Mouse (Mus musculus) cerebellum, adult 18-20 months (tissue): ENCODE data around the gene Kcnc1.

Source experiments
- DNase-seq, 2 experiments: peaks; one replicate each; pipeline ENCODE4 v3.0.0; 2021

The Kcnc1 gene

DNA sequence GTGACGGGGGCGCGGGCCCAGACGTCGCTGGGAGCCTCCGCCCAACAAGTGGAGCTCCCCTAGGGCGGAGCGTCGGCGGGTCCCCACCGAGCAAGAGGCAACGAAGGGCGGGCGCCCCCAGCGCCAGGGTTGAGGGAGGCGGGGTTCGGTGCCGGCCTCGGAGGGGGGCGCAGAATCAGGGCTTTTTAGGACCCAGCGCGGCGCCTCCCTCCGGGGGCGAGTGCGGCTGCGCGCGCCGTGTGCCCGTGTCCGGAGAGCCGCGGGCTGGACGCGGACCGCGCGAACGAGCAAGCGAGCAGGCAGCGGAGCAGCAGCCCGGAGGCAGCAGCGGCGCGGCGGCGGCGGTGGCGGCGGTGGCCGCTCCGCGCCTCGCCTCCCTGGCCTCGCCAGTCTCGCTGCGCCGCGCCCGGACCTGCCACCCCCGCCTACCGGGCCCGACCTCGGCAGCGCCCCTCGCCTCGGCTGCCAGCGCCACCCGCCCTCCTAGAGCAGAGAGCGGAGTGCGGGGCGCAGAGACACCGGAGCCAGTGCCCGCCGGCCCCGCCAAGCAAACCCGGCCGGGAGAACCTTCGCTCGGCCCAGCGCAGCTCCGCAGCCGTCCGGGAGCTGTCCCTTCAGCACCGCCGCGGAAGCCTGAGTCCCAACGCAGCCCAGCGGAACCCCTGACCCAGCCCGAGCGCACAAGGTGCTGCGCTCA lies at the start of gene Kcnc1:
TSS of gene Kcnc1 (plus strand) at position 267 of the 697 bp plus-strand sequence.
- DNase-seq = peak; percentile 87 to 93

- DNase-seq = no peak
These were observed 48.6 kb upstream of the Kcnc1 start for GRCm38 (mm10) chr7:46347692-46348091.

GRCm38 (mm10) chr7:46348813-46349212 lies 47.5 kb upstream of the Kcnc1 start:
- DNase-seq = no peak

DNA sequence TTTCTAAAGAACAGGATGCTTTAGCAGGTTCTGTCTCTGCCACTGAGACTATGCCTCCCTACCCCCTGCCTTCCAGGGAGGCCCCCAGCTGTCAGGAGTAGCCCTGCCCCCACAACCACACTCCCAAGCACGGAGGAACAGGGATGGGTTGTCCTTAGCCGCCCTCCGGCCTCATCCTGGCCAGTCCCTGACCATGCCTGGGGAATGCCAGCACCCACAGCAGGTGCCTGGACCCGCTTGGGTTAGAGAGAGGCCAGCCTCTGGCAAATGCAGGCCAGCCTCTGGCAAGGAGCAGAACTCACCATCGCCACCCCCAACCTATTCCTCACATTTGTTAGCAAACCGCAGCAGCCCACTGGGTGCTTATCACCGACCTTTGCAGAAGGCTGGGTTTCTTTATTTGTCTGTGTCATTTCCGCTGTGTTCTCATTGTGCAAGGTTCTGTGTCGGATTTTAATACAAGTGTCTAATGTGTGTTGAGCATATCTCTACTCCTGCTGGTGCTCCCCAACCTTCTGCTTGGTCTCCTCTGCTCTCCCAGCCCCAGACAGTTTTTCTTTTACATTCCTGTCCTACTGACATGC lies 46.1 kb upstream of the Kcnc1 start:
- no peak for DNase-seq

DNA sequence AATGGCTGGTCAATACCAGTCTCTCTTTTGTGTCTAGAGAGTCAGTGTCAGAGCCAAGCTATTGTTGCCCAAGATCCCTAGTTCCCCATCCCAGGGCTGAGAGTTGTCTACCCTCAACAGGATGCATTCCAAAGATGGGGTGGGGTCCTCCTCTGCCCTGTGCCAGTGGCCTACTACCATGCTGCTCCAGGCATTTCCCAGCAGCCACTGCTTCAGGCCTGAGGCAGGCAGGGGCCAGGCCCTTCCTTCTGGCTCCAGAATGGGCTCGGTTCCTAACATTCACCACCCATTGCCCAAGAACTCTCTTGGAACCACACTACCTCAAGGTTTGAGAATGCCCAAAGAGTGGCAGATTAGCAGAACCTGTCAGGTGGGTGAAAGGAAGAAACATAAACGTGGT lies 43.5 kb upstream of the Kcnc1 start:
- no peak for DNase-seq

DNA sequence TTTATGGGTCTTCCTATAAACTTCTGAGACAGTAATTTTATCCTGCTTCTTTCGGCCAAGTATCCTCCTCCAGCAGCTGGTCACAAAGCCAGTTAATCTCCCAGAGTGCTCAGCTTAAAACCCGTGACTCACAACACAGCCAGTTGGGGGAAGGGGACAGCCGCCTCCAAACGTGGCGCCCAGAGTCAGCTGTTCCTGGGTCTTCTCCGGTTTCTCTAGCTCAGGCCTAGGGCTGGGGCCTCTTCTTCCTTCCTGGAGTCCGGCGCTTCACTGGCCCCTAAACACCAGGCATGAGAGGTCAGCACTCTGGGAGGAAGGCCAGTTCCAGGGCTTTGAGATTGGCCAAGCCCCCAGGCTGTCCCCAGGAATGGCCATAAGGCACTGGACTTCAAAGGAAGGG lies 43.1 kb upstream of the Kcnc1 start:
- DNase-seq = no peak

GRCm38 (mm10) chr7:46353875-46354274 lies 42.4 kb upstream of the Kcnc1 start:
- DNase-seq = no peak

DNA sequence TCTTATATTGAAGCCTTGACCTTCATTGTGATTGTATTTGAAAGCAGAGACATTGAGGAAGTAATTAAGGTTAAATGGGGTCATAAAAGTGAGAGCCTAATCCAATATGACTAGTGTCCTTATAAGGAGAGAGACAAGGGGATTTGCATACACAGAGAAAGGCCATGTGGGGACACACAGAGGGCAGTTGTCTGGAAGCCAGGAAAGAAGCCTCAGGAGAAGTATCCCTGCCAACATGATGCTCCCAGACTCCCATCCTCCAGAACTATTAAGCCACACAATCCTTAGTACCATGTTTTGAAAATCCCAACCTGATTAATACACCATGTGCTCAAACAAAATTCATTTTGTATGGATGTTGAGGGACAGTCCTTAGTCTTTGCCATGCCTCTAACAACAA lies 34.5 kb upstream of the Kcnc1 start:
- no peak for DNase-seq

- no peak for DNase-seq
These were observed 32.1 kb upstream of the Kcnc1 start for GRCm38 (mm10) chr7:46364154-46364553.

DNA sequence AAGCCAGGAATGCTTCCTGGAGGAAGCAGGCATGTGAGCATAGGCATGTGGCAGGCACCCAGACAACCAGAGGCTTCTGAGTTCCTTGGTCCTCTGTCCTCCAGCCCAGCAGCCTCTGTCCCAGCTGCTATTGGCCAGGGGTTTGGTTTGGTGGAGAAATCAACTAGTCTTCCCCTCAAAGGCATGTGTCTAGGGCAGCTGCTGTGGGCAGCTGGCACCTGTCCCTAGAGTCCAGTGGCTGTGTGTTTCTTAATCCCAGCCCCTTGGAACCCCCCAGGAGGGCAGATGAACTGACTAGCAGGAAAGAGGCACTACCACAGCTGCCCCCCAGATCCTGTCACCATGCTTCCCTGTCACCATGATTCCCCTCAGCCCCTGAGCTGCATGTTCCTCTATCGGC lies 30.5 kb upstream of the Kcnc1 start:
- DNase-seq = no peak

DNA sequence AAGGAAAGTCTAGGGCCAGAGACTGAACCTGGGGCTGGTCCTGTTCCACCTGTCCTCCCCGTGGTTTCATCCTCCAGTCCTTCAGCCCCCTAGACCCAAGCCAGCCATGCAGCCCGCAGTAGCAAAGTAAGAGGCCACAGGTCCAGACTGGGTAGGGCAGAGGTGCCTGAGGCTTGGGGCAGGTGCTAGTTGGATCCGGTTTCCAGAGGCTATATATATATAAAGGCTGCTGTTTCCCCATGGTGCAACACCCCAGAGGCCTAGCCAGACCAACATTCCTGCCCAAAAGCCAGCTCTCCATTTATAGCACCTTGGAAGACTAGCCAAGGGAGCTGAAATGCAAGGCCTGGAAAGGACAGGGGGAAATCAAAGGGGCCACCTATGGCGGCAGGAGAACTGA lies 25.2 kb upstream of the Kcnc1 start:
- DNase-seq = no peak

GRCm38 (mm10) chr7:46376172-46377007 lies 19.9 kb upstream of the Kcnc1 start, which contains the start of gene Myod1:
Gene Myod1 (plus strand): TSS chr7:46376474.
- no peak for DNase-seq

- no peak for DNase-seq
These were observed 19.3 kb upstream of the Kcnc1 start for GRCm38 (mm10) chr7:46377008-46377346.

- DNase-seq = peak; percentile 62 to 67
These were observed 18.2 kb upstream of the Kcnc1 start for GRCm38 (mm10) chr7:46378123-46378522.

DNA sequence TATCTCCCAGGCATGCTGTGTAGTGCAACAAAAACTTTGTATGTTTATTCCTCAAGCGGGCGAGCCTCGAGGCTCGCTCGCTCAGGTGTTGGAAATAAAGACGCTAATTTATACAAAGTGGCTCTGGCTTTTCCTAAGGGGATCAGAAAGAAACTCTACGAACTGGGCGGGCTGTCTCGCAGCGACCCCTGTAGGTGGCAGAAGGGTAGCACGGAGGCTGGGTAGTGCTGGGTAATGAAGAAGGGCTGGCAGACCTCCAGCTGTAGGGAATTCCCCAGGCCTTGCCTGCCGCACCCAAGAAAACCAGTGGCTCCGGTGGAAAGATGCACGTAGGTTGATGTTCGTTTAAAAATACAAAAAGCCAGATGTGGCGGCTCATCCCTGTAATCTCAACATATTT lies 17.3 kb upstream of the Kcnc1 start:
- peak; percentile 50 to 61 for DNase-seq

GRCm38 (mm10) chr7:46380625-46381024 lies 15.7 kb upstream of the Kcnc1 start:
- peak; percentile 45 to 56 for DNase-seq

DNA sequence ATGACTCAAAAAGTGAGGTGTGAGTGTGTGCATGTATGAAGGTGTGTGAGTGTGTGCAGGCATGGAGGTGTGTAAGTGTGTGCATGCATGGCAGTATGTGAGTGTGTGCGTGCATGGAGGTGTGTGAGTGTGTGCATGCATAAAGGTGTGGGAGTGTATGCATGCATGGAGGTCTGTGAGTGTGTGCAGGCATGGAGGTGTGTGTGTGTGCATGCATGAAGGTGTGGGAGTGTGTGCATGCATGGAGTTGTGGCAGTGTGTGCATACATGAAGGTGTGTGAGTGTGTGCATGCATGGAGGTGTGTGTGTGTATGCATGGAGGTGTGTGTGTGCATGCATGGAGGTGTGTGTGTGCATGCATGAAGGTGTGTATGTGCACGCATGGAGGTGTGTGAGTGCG lies 8.9 kb upstream of the Kcnc1 start:
- no peak for DNase-seq

GRCm38 (mm10) chr7:46389456-46390085 lies 6.7 kb upstream of the Kcnc1 start:
- DNase-seq = no peak

- DNase-seq = no peak
These were observed 6.1 kb upstream of the Kcnc1 start for GRCm38 (mm10) chr7:46390226-46390625.

DNA sequence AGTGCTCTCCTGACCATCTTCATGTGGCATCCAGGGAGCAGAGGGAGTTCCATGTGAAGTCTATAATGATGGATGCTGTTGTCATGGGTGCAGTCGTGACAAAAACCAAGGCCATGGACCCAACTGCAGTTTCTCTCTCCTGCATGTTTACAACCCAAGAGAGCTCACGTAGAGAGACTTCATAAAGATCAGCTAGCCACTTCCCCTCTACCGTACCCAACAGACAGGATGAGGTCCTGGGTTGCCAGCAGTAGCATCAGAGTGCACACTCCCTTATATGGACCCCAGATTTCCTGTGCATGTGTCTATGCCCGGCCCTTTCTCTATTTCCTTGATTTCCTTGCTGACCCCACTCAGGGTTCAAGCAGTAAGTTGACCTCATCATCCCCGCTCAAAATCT lies 4.6 kb upstream of the Kcnc1 start:
- no peak for DNase-seq

DNA sequence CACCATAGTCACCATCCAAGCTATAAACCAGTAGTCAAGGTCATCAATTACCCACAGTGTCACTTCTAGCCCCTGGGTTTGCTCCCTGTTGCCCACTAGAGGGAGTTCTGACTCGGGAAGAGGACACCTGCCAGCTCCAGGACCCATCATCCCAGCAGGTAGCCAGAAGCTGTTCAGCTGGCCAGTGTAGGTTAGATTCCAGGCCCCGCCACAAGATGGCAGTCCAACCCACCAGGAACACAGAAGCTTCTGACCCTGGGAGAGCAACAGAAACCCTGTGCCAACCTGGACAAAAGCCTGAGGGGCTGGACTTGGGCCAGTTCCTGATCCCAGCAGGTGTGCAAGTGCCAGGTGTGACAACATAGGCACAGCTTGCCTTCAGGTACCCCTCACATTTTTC lies 3.2 kb upstream of the Kcnc1 start:
- peak; percentile 96 to 99 for DNase-seq

- peak; percentile 30 to 42 for DNase-seq
These were observed 2.4 kb upstream of the Kcnc1 start for GRCm38 (mm10) chr7:46393718-46394511.

GRCm38 (mm10) chr7:46394933-46395332 lies 1.4 kb upstream of the Kcnc1 start:
- DNase-seq = peak; percentile 46
